Mouse (Mus musculus): ENCODE results near the gene Ttll13. TPM values are rescaled to one million over a fixed set of nuclear protein-coding genes. Genes with fewer than 3 reads are reported as not detected.

Gene Ttll13
- polyA plus RNA-seq, 1 experiment from 2014 or later, result 4.2 TPM

- WGBS, result 5% methylated on average over 21 of the region's 21 CpGs
- Histone ChIP-seq H3K9ac (replicated peaks; ENCODE audit: low read depth, low read length) (peak within 1 kb of the TSS; percentile 76), H3K27ac (ENCODE audit: low read depth, low read length) (peak within 1 kb of the TSS; percentile 70), H3K4me1 (ENCODE audit: control insufficient read depth, insufficient read depth, low read length) (peaks cover 16% of the 10 kb centered on the region), H3K4me3 (ENCODE audit: low read depth, low read length) (peak within 1 kb of the TSS; percentile 78), H3K36me3 (ENCODE audit: control insufficient read depth, insufficient read depth, low read length) (peaks cover 35% of the 10 kb centered on the region), H3K4me2 (ENCODE audit: low read depth, low read length) (peak within 1 kb of the TSS; percentile 67), H3K9me3 (ENCODE audit: control insufficient read depth, low read length) (0 out of 2 replicates have a peak, but pooled peaks cover under 1% of the 10 kb centered on the region), H3K27me3 (ENCODE audit: control insufficient read depth, insufficient read depth, low read length) (no peaks in the 10 kb centered on the region)
- ATAC-seq (ENCODE audit: low read depth), result peak; percentile 92
These were observed 22.9 kb downstream of the Ttll13 start, which contains the start of gene Vps33b for GRCm38 (mm10) chr7:80268897-80269750. Gene Vps33b (plus strand): TSS chr7:80269649.

GRCm38 (mm10) chr7:80269751-80270255, 23.6 kb downstream of the Ttll13 start:
- peaks cover 35% of the 10 kb centered on the region for H3K36me3 ChIP-seq (ENCODE audit: control insufficient read depth, insufficient read depth, low read length)
- under 1% methylated on average over 23 of the region's 23 CpGs for WGBS
- no peaks in the 10 kb centered on the region for H3K27me3 ChIP-seq (ENCODE audit: control insufficient read depth, insufficient read depth, low read length)
- no peak; the same call in 1 of the 2 replicates for ATAC-seq (ENCODE audit: low read depth)
- H3K4me1 ChIP-seq (ENCODE audit: control insufficient read depth, insufficient read depth, low read length), result peaks cover 16% of the 10 kb centered on the region
- H3K9ac ChIP-seq (replicated peaks; ENCODE audit: low read depth, low read length), result peak overlapping the region; percentile 76
- 0 out of 2 replicates have a peak, but pooled peaks cover 4% of the 10 kb centered on the region for H3K9me3 ChIP-seq (ENCODE audit: control insufficient read depth, low read length)
- H3K4me2 ChIP-seq (ENCODE audit: low read depth, low read length), result peak overlapping the region; percentile 67
- H3K27ac ChIP-seq (ENCODE audit: low read depth, low read length), result peak overlapping the region; percentile 70
- H3K4me3 ChIP-seq (ENCODE audit: low read depth, low read length), result peak overlapping the region; percentile 78

GRCm38 (mm10) chr7:80273456-80273855, 27.3 kb downstream of the Ttll13 start:
- 97% methylated on average over 2 of the region's 2 CpGs for WGBS
- Histone ChIP-seq H3K27ac (ENCODE audit: low read depth, low read length) (no peak overlapping the region), H3K27me3 (ENCODE audit: control insufficient read depth, insufficient read depth, low read length) (no peaks in the 10 kb centered on the region), H3K4me3 (ENCODE audit: low read depth, low read length) (no peak overlapping the region), H3K9me3 (ENCODE audit: control insufficient read depth, low read length) (0 out of 2 replicates have a peak, but pooled peaks cover 4% of the 10 kb centered on the region), H3K4me1 (ENCODE audit: control insufficient read depth, insufficient read depth, low read length) (peaks cover 16% of the 10 kb centered on the region), H3K4me2 (ENCODE audit: low read depth, low read length) (no peak overlapping the region), H3K9ac (replicated peaks; ENCODE audit: low read depth, low read length) (no peak overlapping the region), H3K36me3 (ENCODE audit: control insufficient read depth, insufficient read depth, low read length) (peaks cover 48% of the 10 kb centered on the region)
- ATAC-seq (ENCODE audit: low read depth), result no peak

- Histone ChIP-seq H3K36me3 (ENCODE audit: control insufficient read depth, insufficient read depth, low read length) (peaks cover 52% of the 10 kb centered on the region), H3K27ac (ENCODE audit: low read depth, low read length) (no peak overlapping the region), H3K4me3 (ENCODE audit: low read depth, low read length) (no peak overlapping the region), H3K4me2 (ENCODE audit: low read depth, low read length) (no peak overlapping the region), H3K4me1 (ENCODE audit: control insufficient read depth, insufficient read depth, low read length) (no peaks in the 10 kb centered on the region), H3K9ac (replicated peaks; ENCODE audit: low read depth, low read length) (no peak overlapping the region), H3K9me3 (ENCODE audit: control insufficient read depth, low read length) (0 out of 2 replicates have a peak, but pooled peaks cover 4% of the 10 kb centered on the region), H3K27me3 (ENCODE audit: control insufficient read depth, insufficient read depth, low read length) (no peaks in the 10 kb centered on the region)
- 94% methylated on average over 4 of the region's 4 CpGs for WGBS
- ATAC-seq (ENCODE audit: low read depth), result no peak
These were observed 30.2 kb downstream of the Ttll13 start for GRCm38 (mm10) chr7:80276374-80276773.

- Histone ChIP-seq H3K9ac (replicated peaks; ENCODE audit: low read depth, low read length) (no peak overlapping the region), H3K4me2 (ENCODE audit: low read depth, low read length) (no peak overlapping the region), H3K27ac (ENCODE audit: low read depth, low read length) (no peak overlapping the region), H3K4me1 (ENCODE audit: control insufficient read depth, insufficient read depth, low read length) (no peaks in the 10 kb centered on the region), H3K36me3 (ENCODE audit: control insufficient read depth, insufficient read depth, low read length) (peaks cover 51% of the 10 kb centered on the region), H3K4me3 (ENCODE audit: low read depth, low read length) (no peak overlapping the region), H3K9me3 (ENCODE audit: control insufficient read depth, low read length) (no peaks in the 10 kb centered on the region), H3K27me3 (ENCODE audit: control insufficient read depth, insufficient read depth, low read length) (no peaks in the 10 kb centered on the region)
- no peak for ATAC-seq (ENCODE audit: low read depth)
- 87% methylated on average over 10 of the region's 10 CpGs for WGBS
These were observed 33.9 kb downstream of the Ttll13 start for GRCm38 (mm10) chr7:80280032-80280431.

- no peaks in the 10 kb centered on the region for H3K4me1 ChIP-seq (ENCODE audit: control insufficient read depth, insufficient read depth, low read length)
- no peak for ATAC-seq (ENCODE audit: low read depth)
- H3K27ac ChIP-seq (ENCODE audit: low read depth, low read length), result no peak overlapping the region
- no peaks in the 10 kb centered on the region for H3K9me3 ChIP-seq (ENCODE audit: control insufficient read depth, low read length)
- H3K4me3 ChIP-seq (ENCODE audit: low read depth, low read length), result no peak overlapping the region
- H3K9ac ChIP-seq (replicated peaks; ENCODE audit: low read depth, low read length), result no peak overlapping the region
- H3K4me2 ChIP-seq (ENCODE audit: low read depth, low read length), result no peak overlapping the region
- WGBS, result 97% methylated on average over 2 of the region's 2 CpGs
- peaks cover 50% of the 10 kb centered on the region for H3K36me3 ChIP-seq (ENCODE audit: control insufficient read depth, insufficient read depth, low read length)
- no peaks in the 10 kb centered on the region for H3K27me3 ChIP-seq (ENCODE audit: control insufficient read depth, insufficient read depth, low read length)
These were observed 34.8 kb downstream of the Ttll13 start for GRCm38 (mm10) chr7:80280998-80281397.

GRCm38 (mm10) chr7:80281646-80282045, 35.5 kb downstream of the Ttll13 start:
- no peaks in the 10 kb centered on the region for H3K9me3 ChIP-seq (ENCODE audit: control insufficient read depth, low read length)
- no peaks in the 10 kb centered on the region for H3K27me3 ChIP-seq (ENCODE audit: control insufficient read depth, insufficient read depth, low read length)
- no peak overlapping the region for H3K4me3 ChIP-seq (ENCODE audit: low read depth, low read length)
- peaks cover 48% of the 10 kb centered on the region for H3K36me3 ChIP-seq (ENCODE audit: control insufficient read depth, insufficient read depth, low read length)
- H3K27ac ChIP-seq (ENCODE audit: low read depth, low read length), result no peak overlapping the region
- no peaks in the 10 kb centered on the region for H3K4me1 ChIP-seq (ENCODE audit: control insufficient read depth, insufficient read depth, low read length)
- H3K9ac ChIP-seq (replicated peaks; ENCODE audit: low read depth, low read length), result no peak overlapping the region
- ATAC-seq (ENCODE audit: low read depth), result no peak
- WGBS, result 88% methylated on average over 3 of the region's 3 CpGs
- no peak overlapping the region for H3K4me2 ChIP-seq (ENCODE audit: low read depth, low read length)

- H3K27me3 ChIP-seq (ENCODE audit: control insufficient read depth, insufficient read depth, low read length), result no peaks in the 10 kb centered on the region
- peaks cover 48% of the 10 kb centered on the region for H3K36me3 ChIP-seq (ENCODE audit: control insufficient read depth, insufficient read depth, low read length)
- H3K9me3 ChIP-seq (ENCODE audit: control insufficient read depth, low read length), result no peaks in the 10 kb centered on the region
- no peak for ATAC-seq (ENCODE audit: low read depth)
- no peak overlapping the region for H3K9ac ChIP-seq (replicated peaks; ENCODE audit: low read depth, low read length)
- no peak overlapping the region for H3K4me3 ChIP-seq (ENCODE audit: low read depth, low read length)
- no peak overlapping the region for H3K27ac ChIP-seq (ENCODE audit: low read depth, low read length)
- H3K4me2 ChIP-seq (ENCODE audit: low read depth, low read length), result no peak overlapping the region
- 84% methylated on average over 3 of the region's 3 CpGs for WGBS
- H3K4me1 ChIP-seq (ENCODE audit: control insufficient read depth, insufficient read depth, low read length), result no peaks in the 10 kb centered on the region
These were observed 37.2 kb downstream of the Ttll13 start for GRCm38 (mm10) chr7:80283226-80283918.

GRCm38 (mm10) chr7:80284391-80284790, 38.2 kb downstream of the Ttll13 start:
- Histone ChIP-seq H3K9ac (replicated peaks; ENCODE audit: low read depth, low read length) (no peak overlapping the region), H3K9me3 (ENCODE audit: control insufficient read depth, low read length) (no peaks in the 10 kb centered on the region), H3K4me2 (ENCODE audit: low read depth, low read length) (no peak overlapping the region), H3K36me3 (ENCODE audit: control insufficient read depth, insufficient read depth, low read length) (peaks cover 50% of the 10 kb centered on the region), H3K4me1 (ENCODE audit: control insufficient read depth, insufficient read depth, low read length) (no peaks in the 10 kb centered on the region), H3K27ac (ENCODE audit: low read depth, low read length) (no peak overlapping the region), H3K4me3 (ENCODE audit: low read depth, low read length) (no peak overlapping the region), H3K27me3 (ENCODE audit: control insufficient read depth, insufficient read depth, low read length) (no peaks in the 10 kb centered on the region)
- no peak for ATAC-seq (ENCODE audit: low read depth)
- 98% methylated on average over 5 of the region's 5 CpGs for WGBS
